Mouse (Mus musculus) adrenal gland, postnatal 36 days (tissue): Measurements from ENCODE around the gene Mreg. TPM values are rescaled to one million over a fixed set of nuclear protein-coding genes. Genes with fewer than 3 reads are reported as not detected.
A peak's percentile ranks its signal among the peaks of the same experiment; 100 is the strongest.

ENCODE experiments used
- DNase-seq, 2 experiments: peaks; one replicate each; pipeline ENCODE4 v3.0.0; 2021; ENCODE audit warnings: mixed read lengths in 1 of 2
- total RNA-seq, 2 experiments: library from RNA; stranded (reverse); gene quantifications; 2 replicates each; pipeline ENCODE4 v1.2.3; 2021

Gene Mreg
- total RNA-seq, 2 experiments from 2014 or later: 1.2 to 1.8 TPM

GRCm38 (mm10) chr1:72227546-72227945 lies 15.4 kb upstream of the Mreg start:
- DNase-seq: no peak

GRCm38 (mm10) chr1:72226887-72227481 lies 14.9 kb upstream of the Mreg start:
- DNase-seq: no peak

GRCm38 (mm10) chr1:72226172-72226886 lies 14.2 kb upstream of the Mreg start:
- DNase-seq: peak in 1 of 2 experiments; percentile 29

GRCm38 (mm10) chr1:72225720-72226171 lies 13.6 kb upstream of the Mreg start:
- peak; percentile 84 to 92 for DNase-seq

GRCm38 (mm10) chr1:72225054-72225718 lies 13.1 kb upstream of the Mreg start:
- no peak for DNase-seq

GRCm38 (mm10) chr1:72220008-72220407 lies 7.9 kb upstream of the Mreg start:
- no peak for DNase-seq

- no peak for DNase-seq
These were observed 7.0 kb upstream of the Mreg start for GRCm38 (mm10) chr1:72219116-72219515.

GRCm38 (mm10) chr1:72218626-72219025 lies 6.5 kb upstream of the Mreg start:
- DNase-seq: no peak

GRCm38 (mm10) chr1:72216761-72217160 lies 4.7 kb upstream of the Mreg start:
- DNase-seq: no peak

- DNase-seq: no peak
These were observed 3.1 kb upstream of the Mreg start for GRCm38 (mm10) chr1:72215174-72215573.

GRCm38 (mm10) chr1:72214470-72214961 lies 2.4 kb upstream of the Mreg start:
- no peak for DNase-seq

GRCm38 (mm10) chr1:72213954-72214353 lies 1.8 kb upstream of the Mreg start:
- DNase-seq: no peak

GRCm38 (mm10) chr1:72210803-72211679 lies 1.1 kb downstream of the Mreg start:
- DNase-seq: no peak

- no peak for DNase-seq
These were observed 4.0 kb downstream of the Mreg start for GRCm38 (mm10) chr1:72208095-72208494.

- no peak for DNase-seq
These were observed 7.0 kb downstream of the Mreg start for GRCm38 (mm10) chr1:72205113-72205512.

- no peak for DNase-seq
These were observed 8.9 kb downstream of the Mreg start for GRCm38 (mm10) chr1:72203204-72203603.

GRCm38 (mm10) chr1:72202705-72203104 lies 9.4 kb downstream of the Mreg start:
- DNase-seq: no peak

GRCm38 (mm10) chr1:72202068-72202467 lies 10.0 kb downstream of the Mreg start:
- no peak for DNase-seq

- no peak for DNase-seq
These were observed 11.0 kb downstream of the Mreg start for GRCm38 (mm10) chr1:72201126-72201525.

- DNase-seq: no peak
These were observed 13.8 kb downstream of the Mreg start for GRCm38 (mm10) chr1:72198142-72198806.

GRCm38 (mm10) chr1:72196626-72197359 lies 15.3 kb downstream of the Mreg start:
- DNase-seq: no peak
